Mouse (Mus musculus): ENCODE data around the gene Pcbp3.
"Not testable (repeated sequence)": the region's sequence is repeated elsewhere in the genome, so short reads cannot be mapped to it uniquely, and the experiment has no call there.

The Pcbp3 gene

DNA sequence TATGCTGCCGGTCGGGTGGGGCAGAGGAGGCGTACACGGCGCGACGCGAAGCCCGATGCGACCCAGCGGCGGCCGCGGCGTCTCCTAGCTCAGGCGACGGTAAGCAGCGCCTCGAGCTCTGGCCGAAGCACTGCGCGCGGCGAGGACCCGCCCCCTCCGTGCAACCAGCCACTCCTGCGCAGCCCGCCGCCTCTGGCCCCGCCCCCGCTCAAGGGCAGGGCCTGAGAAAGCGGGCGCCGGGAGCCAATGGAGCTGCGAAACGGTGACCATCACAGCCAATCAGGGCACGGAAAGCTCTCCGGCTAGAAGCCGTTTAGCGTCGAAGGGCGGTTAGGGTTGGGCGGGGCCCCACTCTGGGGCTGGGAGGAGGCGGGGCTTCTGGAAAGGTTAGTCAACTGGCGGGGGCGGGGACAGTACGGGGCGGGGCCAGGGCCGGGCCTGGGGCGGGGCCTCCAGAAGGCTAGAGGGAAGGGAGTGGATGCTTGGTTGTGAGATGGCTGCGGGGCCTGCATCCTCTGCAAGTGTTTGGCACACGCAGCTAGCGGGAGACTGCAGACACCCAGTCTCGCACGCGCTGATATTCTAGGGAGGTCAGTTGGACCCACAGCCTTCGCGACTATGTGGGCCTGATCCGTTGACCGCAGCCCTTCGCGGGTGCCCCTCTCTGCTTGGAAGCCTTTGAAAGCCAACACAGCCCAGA is at the start of gene Pcbp3:
Gene Pcbp3 (minus strand): TSS at position 98 of the 700 bp plus-strand sequence.
- peak; percentile 91 for DNase-seq (ENCODE audit: low spot score)

DNA sequence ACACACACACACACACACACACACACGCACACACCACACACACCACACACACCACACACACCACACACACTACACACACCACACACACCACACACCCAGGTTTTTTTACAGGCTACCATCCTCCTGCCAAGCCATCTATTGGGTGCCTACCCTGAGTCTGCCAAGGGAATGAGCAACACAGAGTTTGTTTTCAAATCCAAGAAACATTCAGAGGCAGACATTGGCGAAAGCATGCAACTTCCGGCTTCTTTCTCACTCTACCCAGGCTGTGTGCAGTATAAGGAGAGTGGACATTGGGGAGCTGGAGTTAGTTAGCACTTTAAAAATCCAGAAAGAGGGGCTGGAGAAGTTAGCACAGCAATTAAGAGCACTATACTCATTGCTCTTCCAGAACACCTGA is 47.0 kb upstream of the Pcbp3 start:
- DNase-seq (ENCODE audit: low spot score), result no peak

DNA sequence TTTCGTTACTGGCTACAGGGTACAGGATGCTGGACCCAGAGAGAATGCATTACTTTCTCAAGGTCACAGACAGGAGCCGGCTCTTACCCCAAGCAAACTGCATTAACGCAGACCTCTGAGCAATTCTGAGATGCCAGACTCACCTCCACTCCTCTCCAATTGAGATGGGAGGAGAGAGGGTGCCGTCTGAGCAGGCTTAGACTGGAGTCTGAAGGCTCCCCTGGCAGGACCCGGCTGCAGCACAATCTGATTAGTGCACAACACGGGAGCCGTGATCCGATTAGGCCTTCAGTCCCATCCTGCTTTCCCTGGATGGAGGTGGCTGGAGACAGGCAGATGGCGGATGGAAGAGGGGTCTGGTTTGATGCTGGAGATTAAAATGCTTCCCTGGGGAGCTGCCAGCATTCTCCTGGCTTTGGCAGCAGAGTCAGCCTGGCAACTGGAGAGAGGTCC is 46.4 kb upstream of the Pcbp3 start:
- DNase-seq (ENCODE audit: low spot score), result peak; percentile 32

DNA sequence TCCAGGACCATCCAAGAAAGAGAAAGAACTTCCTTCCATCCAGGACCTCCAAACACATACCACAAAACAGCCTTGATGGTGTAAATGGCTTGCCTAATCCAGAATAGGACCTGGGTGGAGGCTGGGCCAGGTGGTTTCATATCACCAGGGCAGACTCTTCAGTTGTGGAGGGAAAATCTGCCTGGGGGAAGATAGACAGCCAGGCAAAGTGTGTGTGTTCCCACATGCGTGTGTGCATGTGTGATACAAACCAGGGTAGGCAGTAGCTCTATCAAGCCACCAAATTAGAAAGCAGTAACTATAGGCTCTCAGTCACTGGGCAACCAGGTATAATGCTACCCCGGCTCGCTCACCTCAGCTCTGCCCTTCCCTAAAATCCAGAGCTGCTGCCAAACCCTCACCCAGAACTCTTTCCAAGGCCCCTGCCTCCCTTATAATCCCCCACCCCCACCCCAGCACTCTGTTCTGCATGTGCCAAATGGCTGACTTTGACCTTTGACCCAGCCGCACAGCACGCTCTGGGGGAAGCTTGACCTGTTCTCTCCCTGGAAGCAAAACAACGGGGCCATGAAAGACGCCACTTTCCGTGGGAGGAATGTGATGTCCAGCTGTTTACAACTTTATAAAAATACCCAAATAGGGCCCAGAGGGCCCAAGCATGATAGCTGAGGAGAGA is 45.9 kb upstream of the Pcbp3 start:
- no peak for DNase-seq (ENCODE audit: low spot score)

DNA sequence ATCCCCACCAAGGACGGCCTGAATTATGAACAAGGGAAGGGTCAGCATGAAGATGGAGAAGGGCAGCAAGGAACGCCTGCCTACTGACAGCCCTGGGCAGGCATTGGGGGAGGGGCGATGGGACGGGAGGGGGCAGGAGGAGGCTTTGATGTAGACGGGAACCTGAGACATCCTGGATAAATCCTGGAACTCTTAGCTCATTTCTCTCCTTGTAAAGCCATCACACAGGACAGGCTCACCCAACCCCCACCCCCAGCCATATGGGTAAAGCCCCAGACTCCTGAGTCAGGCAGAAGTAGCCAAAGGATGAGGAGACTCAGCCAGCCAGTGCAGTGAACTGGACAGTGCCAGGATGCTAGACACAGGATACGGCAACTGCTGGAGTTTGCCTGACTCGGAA is 43.2 kb upstream of the Pcbp3 start:
- no peak for DNase-seq (ENCODE audit: low spot score)

DNA sequence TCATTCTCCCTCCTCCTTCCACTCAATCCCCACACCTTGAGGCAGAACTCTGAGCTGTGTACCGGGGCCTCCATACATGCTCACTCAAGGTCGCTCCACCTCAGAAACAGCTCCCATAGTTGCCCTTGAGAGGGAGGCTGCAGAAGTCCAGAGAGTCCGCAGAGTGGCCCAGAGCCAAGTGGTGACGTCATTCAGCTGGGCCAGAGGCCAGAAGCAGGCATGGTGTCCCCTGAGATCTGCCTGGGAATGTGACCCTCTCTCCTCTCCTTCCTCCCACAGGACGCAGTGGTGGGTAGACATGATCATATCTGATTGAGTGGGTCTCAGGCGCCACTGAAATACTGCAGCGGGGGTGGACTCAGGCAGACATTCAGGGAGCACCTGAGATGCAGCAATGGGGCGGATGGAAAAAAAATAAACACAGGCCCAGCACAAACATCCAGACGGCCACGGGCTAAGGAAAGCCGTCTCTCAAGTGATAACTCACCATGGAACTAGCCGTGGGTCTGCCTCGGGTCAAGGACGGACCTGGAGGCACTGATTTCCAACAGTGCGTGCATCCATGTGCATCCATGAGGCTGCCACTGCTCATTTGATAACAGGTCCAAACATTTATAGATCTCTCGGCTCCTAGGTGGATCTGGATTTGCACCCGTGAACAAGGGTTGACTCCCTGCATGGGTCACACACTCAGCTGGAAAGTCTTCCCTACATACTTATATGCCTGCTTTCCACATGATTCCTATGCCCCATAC is 36.2 kb upstream of the Pcbp3 start:
- DNase-seq (ENCODE audit: low spot score), result no peak

DNA sequence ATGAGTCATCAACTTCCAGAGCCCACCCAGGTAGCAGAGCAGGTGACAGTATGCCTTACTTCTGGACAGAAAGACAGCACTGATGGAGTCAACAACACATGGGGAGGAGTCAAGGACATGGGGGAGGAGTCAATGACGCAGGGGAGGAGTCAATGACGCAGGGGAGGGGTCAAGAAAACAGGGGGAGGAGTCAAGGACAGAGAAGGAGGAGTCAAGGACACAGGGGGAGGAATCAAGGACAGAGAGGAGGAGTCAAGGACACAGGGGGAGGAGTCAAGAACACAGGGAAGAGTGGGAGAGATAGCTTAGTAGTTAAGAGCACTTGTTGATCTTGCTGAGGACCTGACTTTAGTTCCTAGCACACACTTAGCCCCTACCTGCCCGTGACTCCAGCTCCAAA is 30.8 kb upstream of the Pcbp3 start:
- DNase-seq (ENCODE audit: low spot score), result no peak

DNA sequence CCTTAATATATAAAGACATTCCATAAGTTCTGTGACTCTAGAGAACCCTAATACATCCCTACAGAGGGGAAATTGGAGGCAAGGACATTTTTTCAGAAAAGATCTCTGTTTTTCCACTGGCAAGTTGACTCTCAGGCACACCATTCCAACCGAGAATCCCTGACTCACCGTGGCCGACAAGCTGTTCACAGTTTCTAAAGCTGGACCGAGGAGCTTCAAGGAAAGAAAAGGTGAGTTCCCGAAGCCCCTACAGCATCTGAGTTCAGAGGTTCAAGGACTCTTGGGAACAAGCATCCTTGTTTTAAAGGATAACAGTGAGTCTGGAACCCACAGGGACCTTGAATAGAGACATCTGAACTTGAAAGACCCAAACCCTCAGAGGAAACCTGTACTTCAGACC is 26.9 kb upstream of the Pcbp3 start:
- DNase-seq (ENCODE audit: low spot score), result no peak

DNA sequence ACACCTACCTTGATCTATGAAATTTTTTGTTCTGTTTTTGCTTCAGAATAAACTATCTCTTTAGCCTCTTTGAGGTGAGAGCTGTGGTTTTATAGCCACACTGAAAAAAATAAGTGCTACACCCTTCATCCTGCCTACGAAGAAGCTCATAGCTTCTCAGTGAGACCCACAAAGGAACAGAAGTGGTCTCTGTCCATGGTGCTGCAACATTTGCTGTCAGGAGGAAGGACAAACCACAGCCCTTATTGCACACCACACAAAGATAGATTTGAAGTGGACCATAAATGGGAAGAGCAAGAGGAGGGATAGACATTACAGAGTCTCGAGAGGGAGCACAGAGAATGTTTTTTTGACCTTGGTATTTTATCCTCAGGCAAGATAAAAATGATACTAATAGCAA is 16.4 kb upstream of the Pcbp3 start:
- DNase-seq (ENCODE audit: low spot score), result no peak

DNA sequence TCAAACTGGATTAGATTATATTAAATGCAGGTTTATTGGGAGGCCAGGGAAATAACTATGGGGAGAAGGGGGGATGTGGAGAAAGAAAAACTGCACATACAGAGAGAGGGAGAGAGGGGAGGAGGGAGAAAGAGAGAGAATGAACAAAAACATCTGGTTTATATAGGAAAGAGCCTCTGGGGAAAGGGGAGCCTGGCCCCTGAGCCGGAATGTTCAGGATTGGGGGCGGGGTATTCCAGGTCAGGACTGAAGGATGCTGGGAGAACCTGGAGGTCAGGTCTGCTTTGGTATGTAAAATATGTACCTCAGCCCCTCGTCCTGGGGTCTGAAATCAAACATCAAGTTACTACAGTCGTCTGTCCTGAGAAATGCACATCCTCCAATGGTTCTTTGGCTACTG is 15.0 kb upstream of the Pcbp3 start:
- no peak for DNase-seq (ENCODE audit: low spot score)

DNA sequence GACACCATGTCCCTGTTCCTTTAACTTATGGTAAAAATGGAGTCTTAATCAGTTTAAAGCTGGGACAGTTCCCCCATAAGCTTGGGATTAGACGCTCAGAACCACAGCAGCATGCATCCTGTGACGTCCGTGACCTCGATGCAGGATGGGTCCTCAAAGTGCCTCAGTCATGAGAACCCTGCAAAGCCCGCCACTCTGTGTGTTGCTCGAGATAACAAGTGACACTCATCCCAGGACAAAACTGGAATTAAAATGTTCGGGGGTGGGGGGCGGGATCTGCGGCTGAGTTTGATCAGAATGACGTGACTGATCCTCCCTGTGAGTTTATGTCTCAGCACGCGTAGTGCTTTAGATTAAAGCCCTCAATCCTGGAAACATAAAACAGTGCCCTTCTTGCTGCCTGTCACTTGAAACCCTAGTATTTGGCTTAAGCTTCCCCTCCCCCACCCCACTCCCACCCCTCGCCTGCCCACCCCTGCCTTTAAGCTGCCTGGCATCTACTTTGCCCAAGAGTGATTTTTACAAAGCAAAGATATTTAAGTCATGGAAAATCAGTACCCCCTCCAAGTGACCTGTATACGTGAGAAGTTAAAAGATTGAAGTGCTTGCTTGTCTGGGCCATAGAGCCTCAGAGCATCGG is 12.2 kb upstream of the Pcbp3 start:
- no peak for DNase-seq (ENCODE audit: low spot score)

DNA sequence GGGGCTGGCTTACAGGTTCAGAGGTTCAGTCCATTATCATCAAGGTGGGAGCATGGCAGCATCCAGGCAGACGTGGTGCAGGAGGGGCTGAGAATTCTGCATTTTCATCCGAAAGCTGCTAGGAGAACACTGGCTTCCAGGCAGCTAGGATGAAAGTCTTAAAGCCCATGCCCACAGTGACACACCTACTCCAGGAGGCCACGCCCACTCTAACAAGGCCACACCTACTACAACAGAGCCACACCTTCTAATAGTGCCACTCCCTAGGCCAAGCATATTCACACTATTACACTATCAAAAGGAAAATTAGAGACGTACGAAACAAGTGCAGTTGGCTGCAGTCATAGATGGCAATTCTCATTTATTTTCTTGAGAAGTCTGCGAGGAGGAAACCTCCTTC is 10.6 kb upstream of the Pcbp3 start:
- DNase-seq (ENCODE audit: low spot score), result not testable (repeated sequence)

DNA sequence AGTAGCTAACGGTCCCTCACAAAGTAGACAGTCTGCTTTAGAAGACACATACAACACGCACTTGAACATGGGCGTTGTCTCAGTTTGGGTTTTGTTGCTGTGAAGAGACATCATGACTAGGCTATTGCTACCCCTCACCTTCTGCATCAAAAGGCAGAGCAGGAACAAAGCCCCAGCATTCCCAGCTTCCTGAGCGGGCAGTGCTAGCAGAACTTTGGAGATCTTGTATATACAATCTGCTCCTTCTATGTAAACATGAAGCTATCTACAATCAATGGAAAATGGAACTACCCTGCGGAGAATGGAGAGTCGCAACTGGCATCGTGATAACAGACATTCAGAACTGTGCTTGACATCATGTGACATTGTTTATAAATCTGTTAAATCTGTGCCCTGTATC is 9.3 kb upstream of the Pcbp3 start:
- no peak for DNase-seq (ENCODE audit: low spot score)

DNA sequence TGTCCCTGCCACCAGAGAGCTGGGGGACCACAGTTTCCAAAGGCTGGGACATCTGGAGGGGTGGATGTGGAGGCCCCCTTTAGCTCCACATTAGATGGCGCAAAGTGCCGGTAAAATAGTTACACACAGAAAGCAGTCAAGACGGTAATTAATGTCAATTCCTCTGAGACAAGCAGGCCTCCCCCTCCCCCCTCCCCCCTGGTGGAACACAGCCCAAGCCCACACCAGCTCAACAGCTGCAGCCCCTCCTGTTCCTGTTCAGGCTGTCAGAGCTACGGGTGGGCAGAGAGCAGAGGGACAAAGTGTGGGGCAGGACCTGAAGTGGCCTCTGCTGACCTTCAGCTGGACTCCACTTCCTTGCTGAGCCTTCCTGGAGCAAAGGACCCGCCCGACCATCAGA is 2.7 kb upstream of the Pcbp3 start:
- DNase-seq (ENCODE audit: low spot score), result no peak

DNA sequence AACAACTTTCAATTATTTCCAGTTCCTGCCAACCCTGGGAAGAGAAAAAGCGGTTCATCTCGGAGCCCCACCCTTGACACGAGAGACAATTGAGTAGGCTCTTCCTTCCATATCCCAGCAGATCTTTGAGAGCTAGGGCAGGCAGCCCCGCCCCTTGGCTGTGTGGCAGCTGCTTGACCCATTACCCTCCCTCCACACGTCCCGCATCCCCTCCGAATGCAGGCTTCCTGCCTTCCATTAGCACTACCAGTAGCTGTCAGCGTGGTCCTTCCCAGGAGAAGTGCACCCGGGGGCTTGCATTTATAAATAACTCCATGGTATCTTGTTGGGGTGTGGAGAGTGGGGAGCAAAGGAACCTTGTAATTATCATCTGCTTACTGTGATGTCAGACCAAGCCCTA is 2.3 kb upstream of the Pcbp3 start:
- DNase-seq (ENCODE audit: low spot score), result no peak

DNA sequence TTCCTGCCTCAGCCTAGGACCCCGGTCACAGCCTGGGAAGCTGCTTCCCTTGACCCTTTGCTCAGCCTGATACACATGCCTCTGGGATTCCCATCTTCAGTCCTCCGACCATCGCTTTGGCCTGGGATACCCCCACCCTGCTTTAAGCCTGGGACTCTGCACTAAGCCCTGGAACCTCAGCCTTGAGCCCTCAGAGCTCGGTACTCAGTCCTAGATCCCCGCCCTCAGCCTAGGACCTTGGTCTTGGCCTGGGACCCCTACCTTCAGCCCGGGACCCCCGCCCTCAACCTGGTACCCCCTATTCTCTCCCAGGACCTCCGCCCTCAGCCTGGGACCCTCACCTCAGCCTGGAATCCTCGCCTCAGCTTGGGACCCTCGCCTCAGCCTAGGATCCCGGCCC is 531 bp downstream of the Pcbp3 start:
- no peak for DNase-seq (ENCODE audit: low spot score)

DNA sequence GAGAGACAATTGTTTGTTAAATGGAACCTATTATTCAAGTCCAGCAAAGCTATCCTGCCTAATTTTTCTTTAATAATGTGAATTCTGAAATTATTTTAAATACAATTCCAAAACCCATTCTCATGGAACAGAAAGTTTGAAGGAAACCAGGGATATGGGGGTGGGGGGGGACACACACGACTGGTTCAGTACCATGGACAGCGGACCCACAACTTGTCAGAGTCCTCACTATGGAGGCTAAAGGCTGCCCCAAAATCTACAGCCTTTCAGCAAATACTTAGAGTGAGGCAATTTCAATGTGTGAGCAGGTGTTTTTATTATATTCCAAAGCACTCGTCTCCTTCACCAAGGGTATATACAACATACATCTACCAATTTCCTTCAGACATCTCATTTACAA is 3.5 kb downstream of the Pcbp3 start:
- no peak for DNase-seq (ENCODE audit: low spot score)

DNA sequence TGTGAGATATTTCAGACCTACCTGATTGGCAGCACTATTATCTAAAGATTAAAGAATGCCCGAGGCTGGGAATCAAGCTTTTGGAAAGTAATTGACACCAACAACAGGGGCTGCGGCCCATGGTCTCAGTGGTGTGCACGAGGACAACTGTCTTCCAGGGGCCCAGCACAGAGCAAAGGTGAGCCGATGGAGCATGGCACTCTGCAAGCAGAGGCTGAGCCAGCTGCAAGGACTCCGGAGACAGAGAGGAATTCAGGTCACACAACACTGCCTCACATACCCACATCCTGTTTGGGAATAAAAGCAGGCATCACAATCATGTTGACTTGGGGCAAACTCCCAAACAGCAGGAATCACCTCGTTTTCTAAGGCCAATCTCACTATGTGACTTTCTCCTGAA is 5.5 kb downstream of the Pcbp3 start:
- no peak for DNase-seq (ENCODE audit: low spot score)

DNA sequence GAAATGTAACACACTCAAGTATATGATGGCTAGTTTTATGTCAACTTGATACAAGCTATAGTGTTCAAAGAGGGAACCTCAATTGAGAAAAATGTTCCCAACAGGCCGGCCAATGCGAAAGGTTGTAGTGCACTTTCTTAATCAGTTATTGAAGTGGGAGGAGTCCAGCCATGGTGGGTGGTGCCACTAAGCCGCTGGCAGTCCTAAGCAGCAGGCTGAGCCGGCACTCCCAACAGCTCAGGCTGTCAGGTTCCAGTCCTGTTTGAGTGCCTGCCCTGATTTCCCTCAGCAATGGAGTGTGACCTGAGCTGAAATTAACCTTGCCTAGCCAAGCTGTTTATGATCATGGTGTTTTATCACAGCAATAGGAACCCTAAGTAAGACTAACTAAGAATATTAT is 20.6 kb downstream of the Pcbp3 start:
- no peak for DNase-seq (ENCODE audit: low spot score)

DNA sequence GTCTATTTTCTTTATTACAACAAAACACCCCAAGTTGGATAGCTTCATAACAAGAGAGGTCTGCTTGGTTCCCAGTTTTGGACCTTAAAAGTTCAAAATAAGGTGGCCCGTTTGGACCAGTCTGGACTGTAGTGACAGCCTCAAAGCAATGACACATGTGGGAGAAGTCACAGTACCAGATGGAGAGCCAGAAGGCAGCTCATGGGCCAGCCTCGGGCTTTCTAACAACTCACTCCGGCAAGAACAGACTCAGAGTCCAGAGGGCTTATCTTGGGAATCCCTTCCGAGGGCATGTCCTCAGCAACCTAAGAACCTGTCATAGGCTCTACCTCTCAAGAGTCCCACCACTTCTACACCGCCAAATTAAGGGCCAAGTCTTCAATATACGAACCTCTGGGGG is 24.9 kb downstream of the Pcbp3 start:
- no peak for DNase-seq (ENCODE audit: low spot score)

DNA sequence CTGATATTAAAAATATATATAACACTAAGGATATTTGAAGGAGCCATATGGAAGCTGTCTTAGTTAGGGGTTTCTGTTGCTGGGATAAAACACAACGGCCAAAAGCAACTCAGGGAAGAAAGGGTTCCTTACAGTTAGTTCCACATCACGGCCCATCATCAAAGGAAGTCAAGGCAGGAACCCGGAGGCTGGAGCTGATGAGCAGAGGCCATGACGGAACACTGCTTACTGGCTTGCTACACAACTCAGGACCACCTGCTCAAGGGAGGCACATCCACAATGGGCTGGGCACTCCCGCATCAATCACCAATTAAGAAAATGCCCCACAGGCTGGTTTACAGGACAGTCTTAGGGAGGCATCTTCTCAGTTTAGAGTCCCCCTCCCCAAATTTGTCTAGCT is 26.9 kb downstream of the Pcbp3 start:
- DNase-seq (ENCODE audit: low spot score), result no peak

DNA sequence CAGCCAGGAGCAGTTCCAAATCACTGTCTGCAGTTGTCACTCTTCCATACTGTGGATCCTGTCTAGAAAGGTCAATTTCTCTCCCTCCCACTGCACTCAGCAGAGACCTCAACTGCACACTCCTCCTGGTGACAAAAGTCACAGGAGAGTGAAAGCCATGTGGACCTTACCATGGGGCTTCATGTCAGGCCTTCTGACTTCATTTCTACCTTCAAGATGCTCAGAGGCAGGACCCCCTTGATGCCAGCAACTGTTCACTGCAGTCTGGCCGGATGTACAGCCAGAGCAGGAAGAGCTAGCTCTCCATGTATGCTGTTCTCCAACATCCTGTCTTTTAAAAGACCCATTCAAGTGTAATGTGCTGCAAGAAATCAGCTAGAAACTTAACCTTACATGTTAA is 29.9 kb downstream of the Pcbp3 start:
- DNase-seq (ENCODE audit: low spot score), result no peak

DNA sequence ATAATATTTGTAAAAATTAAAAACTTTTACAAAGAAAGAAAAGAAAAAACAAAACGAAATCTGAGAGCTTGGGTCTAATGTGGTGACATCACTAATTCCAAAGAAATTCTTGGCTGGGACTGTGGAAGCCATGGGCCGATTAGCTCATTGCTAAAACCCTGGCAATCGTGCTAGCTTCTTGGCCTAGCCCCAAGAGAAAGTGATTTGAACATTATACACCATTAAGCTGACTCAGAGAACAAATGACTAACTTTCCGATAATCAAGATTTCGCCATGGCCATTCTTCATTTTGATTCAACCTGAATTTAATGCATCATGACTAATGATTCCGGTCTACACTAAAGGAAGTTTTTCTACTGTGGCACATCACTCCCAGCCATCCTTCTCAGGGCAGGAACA is 30.6 kb downstream of the Pcbp3 start:
- peak; percentile 40 for DNase-seq (ENCODE audit: low spot score)
